Comparison of ENCODE assay signal across 12 mouse cellular contexts in genomic region chr4:117048836-117049235, GRCm38 (mm10). TPM values are rescaled to one million over a fixed set of nuclear protein-coding genes. Genes with fewer than 3 reads are reported as not detected.
DNase-seq lines count a peak whose midpoint lies in the region; ATAC-seq lines count a peak whose summit lies in the region.
"Had no signal": no experiment of that assay in that cellular context is flagged by ENCODE, and none has a peak within 500 bp of the region (broad histone marks: within the 10 kb centered on the region; RNA-seq: fewer than 3 reads in every experiment).

No protein-coding gene starts in this region.

- no peak for ATAC-seq in megakaryocyte-erythroid progenitor cell, adult 5-6 weeks (replicated peaks; ENCODE audit: low FRiP score, low TSS enrichment, poor library complexity, severe bottlenecking)
- ATAC-seq: activated CD4-positive, CD25-positive, alpha-beta regulatory T cell, adult 4 months had no signal

- DNase-seq in adrenal gland, adult 2 months = peak; percentile 59
- DNase-seq in adrenal gland, postnatal 4 days (ENCODE audit: low spot score in 2 of 2) = no peak
- DNase-seq in lung, adult 18-20 months = peak; percentile 10 to 46
- DNase-seq in lung, postnatal 4 days = no peak
- DNase-seq in heart, adult 9 months (ENCODE audit: low spot score in 2 of 2) = peak; percentile 74 to 79
- DNase-seq in lung, postnatal 10 days = peak; percentile 40
- DNase-seq in left cerebral cortex, adult 9 months (ENCODE audit: low spot score in 2 of 2) = no peak
- DNase-seq: cerebellum, adult 8-10 months; kidney, postnatal 10 days; thymus, postnatal 4 days had no signal

RNA-seq across cellular contexts. Expression of gene Eif2b3, which starts 29.6 kb away (rescaled TPM):
- total RNA-seq in adrenal gland, adult 2 months (2021) = 10 to 100 TPM; 30.3 to 33.0 TPM
- 2.0 and 2.1 TPM in 2 replicates for polyA plus RNA-seq in adrenal gland, adult 2 months (2012; rRNA removed)
- 10 to 100 TPM; 32.9 to 34.1 TPM for total RNA-seq in adrenal gland, postnatal 4 days (2021)
- total RNA-seq in megakaryocyte-erythroid progenitor cell, adult 5-6 weeks (2014; fragmentation: Nextera tagmentation) = 53.5 and 56.7 TPM in 2 replicates
- 61.4 and 65.7 TPM in 2 replicates for total RNA-seq in megakaryocyte-erythroid progenitor cell, adult 5-6 weeks (2017)

RNA-seq across cellular contexts. Expression of gene Ptch2, which starts 47.0 kb away (rescaled TPM):
- total RNA-seq in adrenal gland, adult 2 months (2021) = 1 to 10 TPM; 2.8 to 6.5 TPM
- 24.4 and 25.1 TPM in 2 replicates for polyA plus RNA-seq in adrenal gland, adult 2 months (2012; rRNA removed)
- 10 to 100 TPM; 13.3 to 14.2 TPM for total RNA-seq in adrenal gland, postnatal 4 days (2021)
- 0.25 TPM in 1 of 2 replicates, not detected in the other for total RNA-seq in megakaryocyte-erythroid progenitor cell, adult 5-6 weeks (2014; fragmentation: Nextera tagmentation)
- total RNA-seq in megakaryocyte-erythroid progenitor cell, adult 5-6 weeks (2017) = not detected in 2 replicates
- polyA plus RNA-seq: activated CD4-positive, CD25-positive, alpha-beta regulatory T cell, adult 4 months had no signal

RNA-seq across cellular contexts. Expression of gene Hectd3, which starts 53.7 kb away (rescaled TPM):
- 10 to 100 TPM; 28.4 to 29.5 TPM for total RNA-seq in adrenal gland, adult 2 months (2021)
- polyA plus RNA-seq in adrenal gland, adult 2 months (2012; rRNA removed) = 96.5 and 96.9 TPM in 2 replicates
- 10 to 100 TPM; 27.0 to 32.6 TPM for total RNA-seq in adrenal gland, postnatal 4 days (2021)
- 10.8 and 14.8 TPM in 2 replicates for total RNA-seq in megakaryocyte-erythroid progenitor cell, adult 5-6 weeks (2014; fragmentation: Nextera tagmentation)
- total RNA-seq in megakaryocyte-erythroid progenitor cell, adult 5-6 weeks (2017) = 12.7 and 15.0 TPM in 2 replicates

RNA-seq across cellular contexts. Expression of gene Urod, which starts 54.6 kb away (rescaled TPM):
- total RNA-seq in adrenal gland, adult 2 months (2021) = 100 to 1,000 TPM; 103 to 105 TPM
- 48.1 and 52.7 TPM in 2 replicates for polyA plus RNA-seq in adrenal gland, adult 2 months (2012; rRNA removed)
- total RNA-seq in adrenal gland, postnatal 4 days (2021) = 100 to 1,000 TPM; 136 to 141 TPM
- 222 and 304 TPM in 2 replicates for total RNA-seq in megakaryocyte-erythroid progenitor cell, adult 5-6 weeks (2014; fragmentation: Nextera tagmentation)
- total RNA-seq in megakaryocyte-erythroid progenitor cell, adult 5-6 weeks (2017) = 130 and 163 TPM in 2 replicates

Comparison
In these comparisons a context has a peak if more than half of its experiments do, and no peak if none do; other contexts are left out.
1. DNase-seq: peak in adrenal gland, adult 2 months (single experiment), lung, adult 18-20 months (2 of 2), heart, adult 9 months (2 of 2) and lung, postnatal 10 days (single experiment); none in adrenal gland, postnatal 4 days (0 of 2), lung, postnatal 4 days (0 of 2) and left cerebral cortex, adult 9 months (0 of 2).